Mouse (Mus musculus) cerebral cortex, adult 2 months (tissue): ENCODE data around the gene Rbfox1.

Experiments
- WGBS: fragments of 180-500 bp; shearing (Covaris S2); methylation state at CpG from one replicate; pipeline ENCODE4 v1.1.7; 2018; 5-methylcytosine and 5-hydroxymethylcytosine counted together

Rbfox1 gene

DNA sequence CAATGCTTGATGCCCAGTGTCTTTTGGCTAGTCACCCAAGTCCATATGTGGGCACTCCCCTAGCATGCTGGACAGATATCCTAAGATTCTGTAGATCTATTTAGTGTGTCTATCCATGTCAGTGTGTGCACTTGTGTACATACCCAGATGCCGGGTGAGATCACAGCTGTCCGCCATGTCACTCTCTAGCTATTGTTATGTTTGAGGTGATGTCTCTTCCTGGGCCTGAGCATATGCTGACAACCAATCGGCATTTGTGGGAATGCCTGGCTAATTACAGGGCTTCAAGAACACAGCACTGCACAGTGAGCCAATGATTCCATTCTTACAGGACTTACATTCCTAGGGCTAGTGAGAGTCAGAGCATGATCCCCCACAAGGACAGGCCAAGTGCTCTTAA is 1208.5 kb downstream of the Rbfox1 start:
- 92% methylated on average over 3 of the region's 3 CpGs for WGBS

DNA sequence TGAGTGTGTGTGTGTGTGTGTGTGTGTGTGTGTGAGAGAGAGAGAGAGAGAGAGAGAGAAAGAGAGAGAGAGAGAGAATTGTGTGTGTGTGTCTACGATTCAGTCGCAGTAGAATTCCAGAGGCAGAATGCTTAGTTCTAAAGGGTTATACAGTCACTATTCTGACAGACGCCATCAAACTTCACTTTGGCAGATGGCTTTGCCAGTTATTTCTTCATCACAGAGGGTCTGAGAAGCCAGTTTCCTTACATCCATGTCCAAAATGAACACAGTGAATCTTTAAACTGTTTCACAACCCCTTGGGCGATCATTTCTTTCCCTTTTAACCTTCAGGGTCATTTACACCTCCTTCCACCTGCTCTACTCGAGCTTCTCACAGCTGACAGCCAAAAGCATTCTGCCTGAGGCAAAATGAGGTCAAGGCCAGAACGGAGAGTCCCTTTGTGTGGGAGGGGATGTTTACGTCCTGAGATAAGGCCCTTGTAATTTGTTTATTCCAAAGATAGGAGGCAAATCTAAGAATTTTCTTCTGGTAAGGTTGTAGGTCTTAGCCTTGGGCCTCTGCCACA is 1209.1 kb downstream of the Rbfox1 start:
- 71% methylated on average over 7 of the region's 7 CpGs for WGBS

DNA sequence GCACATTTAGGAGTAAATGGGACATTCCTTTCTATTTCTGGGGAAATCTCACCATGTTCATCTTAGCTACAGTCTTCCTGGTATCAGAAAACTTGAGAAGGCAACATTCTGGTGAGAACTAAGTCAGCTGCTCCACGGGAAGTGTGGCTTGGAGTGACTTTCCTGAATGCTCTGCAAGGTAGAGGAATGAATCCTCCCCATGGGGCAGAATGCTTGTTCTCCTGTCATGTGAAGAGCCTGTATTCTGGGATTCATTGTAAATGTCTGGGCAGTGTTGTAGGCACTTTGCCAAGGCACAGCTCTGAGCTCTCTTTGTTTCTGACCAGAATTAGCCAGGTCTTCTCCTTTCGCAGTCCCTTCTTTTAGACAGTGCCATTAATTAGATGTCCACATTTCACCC is 1211.9 kb downstream of the Rbfox1 start:
- 44% methylated on average over 2 of the region's 2 CpGs for WGBS

DNA sequence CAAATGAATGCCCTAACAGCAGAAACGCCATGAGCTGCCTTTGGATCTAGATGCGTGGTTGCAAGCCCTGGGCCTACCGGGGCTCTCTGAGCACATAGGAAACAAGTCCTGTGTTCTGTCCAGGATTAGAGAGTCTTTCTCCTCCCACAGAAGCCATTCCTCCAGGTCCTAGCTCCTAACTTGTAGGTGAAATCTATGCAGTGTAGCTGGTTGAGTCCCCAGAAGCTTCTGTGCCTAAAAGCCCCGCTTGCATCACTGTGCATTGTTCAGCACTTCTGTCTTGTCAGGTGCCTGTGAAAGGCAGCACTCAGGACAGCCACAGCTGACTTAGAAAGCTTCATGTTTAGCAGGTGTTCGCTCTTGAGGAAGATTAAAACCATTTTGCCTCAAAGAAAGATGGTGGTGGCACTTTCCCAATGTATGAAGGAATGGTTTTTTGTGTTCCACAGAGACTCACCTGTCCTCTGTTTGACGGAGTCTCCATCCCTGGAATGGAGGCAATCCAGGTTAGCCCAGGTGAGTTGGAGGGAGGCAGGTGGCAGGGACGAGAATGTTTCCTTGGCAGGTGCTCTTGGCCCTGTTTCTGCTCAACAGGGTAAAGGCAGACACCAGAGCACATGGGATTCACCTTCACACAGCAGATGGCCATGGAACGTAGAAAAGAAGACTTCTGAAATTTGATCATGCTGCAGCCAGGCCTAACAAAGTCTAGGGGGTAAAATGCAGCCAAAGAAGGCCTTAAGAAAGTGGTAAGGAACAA is 1213.0 kb downstream of the Rbfox1 start:
- WGBS: 81% methylated on average over 8 of the region's 8 CpGs

DNA sequence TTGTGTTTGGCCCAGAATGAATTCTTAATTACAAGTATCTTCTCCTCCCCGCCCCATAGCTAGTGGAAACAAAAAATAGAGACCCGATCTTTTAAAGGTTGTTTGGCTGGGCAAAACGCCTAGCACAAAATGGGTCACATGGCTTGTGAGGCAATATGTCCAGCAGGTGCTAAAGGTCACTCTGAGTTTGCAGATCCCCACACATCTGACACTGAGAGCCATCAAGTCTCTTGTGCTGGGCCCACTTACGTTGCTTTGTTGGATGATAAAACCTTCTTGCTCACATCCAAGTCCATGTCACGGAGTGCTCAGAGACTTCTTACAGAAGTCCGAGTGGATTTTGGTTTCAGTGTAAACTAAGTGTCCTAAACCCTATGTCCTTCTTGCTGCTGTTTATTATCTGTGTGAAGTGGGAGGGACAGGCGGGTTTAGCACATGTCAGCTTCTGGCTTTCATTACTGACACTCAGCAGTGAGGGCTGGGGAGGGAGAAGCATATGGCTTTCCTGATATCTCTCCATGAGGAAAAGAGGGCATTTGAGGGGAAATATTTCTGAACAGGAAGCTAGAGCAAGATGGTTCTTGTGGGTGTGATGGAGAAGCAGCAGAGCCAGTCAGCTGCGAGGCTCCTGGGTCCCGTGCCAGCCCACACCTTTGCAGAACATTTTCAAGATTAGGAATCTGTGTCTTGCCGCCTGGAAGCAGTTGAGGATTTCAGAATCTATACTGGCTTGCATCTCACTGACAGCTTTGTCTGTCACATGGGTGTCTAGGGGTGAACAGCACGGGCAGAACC is 1214.5 kb downstream of the Rbfox1 start:
- 40% methylated on average over 11 of the region's 11 CpGs for WGBS

DNA sequence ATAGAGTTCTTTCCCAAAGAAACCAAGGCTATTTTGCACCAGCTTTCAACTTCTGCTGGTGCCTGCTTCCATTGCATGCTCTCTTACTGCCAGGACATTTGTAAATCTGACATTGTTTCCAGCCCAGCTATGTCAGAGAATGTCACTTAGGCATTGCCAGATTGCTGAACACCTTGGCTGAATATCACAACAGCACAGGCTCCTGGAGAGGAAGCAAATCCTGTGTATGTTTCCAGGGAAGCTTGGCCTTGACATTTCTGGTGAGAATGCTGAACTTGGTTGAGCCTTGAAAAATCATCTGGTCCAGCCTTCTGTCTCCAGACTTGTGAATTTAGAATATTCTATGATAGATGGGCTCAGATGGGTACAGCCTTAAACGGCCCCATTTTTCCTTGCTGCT is 1217.3 kb downstream of the Rbfox1 start:
- 59% methylated on average over 1 of the region's 1 CpGs for WGBS

DNA sequence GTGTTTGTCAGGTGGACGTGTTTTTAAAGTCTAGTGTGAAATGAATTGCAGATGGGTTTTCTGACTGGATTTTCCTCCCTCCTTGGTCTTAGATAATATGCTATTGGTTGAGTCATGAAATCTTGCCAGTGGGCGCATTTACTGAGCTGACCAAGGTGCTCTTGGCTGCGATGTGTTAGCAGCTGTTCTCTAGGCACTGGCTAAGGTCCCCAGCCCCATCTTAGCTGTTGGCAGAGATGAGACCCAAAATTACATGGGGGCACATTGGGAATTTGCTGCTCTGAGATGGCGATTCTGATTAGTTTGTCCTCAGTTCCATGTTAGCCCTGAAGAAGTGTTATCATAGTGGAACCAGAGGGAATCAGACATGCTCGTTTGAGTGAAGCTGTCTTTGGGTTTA is 1218.1 kb downstream of the Rbfox1 start:
- WGBS: 73% methylated on average over 5 of the region's 5 CpGs

DNA sequence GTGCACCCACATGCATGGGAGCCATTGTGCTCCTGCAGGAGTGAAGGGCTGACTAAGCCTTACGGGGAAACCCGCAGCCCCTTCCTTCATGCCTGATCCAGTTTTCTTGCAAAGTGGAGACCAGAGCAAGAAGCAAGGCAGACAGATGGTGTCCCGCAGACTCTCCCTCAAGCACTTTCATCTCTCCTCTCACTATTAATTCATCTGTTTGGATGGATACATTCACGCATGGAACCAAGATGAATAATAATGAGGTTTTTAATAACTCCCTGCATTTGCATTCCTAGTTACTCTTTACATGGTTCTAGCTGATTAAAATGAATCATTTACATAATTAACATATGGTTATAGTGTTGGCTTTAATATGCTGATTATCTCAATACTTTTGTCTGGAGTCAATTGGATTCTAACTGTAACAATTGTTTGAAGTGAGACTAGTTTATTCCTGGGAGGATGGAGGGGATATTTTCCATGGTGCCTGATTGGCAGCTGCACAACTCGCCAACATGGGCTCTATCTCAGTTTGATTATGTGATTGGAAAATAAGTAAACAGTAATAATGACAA is 1221.4 kb downstream of the Rbfox1 start:
- WGBS: 82% methylated on average over 5 of the region's 5 CpGs

DNA sequence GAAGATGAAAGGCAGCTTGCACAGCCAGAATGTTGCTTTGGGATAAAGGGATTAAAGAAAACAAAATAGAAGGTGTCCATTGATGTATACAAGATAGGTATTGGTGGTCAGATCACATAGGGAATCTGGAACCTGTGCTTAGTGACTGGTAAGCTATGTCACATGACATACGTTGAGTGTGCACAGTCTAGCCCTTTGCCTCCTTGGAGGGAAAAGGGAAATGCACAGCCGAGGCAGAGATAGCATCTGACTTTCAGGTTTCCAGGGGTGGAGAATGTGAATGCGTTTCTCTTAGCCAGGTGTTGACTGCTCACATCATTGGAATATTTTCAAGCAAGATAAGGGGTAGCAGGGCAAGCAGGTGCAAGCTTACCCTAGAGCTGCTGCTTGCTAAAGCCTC is 1230.8 kb downstream of the Rbfox1 start:
- 85% methylated on average over 3 of the region's 3 CpGs for WGBS

DNA sequence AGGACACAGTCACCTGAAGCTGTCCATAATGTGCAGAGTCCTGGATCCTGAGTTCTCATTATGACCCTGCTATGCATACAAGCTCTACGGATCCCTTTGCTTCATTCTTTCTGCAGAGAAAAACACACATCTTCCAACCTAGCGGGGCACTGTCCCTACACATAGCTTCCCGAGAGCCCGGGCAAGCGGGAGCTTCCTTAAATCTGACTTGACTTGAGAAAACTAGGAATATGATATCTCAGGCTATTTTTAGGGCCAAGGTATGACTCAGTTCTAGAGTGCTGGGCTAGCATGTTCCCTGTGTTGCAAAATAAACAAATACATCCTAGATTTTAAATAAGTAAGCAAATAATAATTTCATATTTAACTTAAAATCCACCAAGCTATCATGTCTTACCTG is 1244.4 kb downstream of the Rbfox1 start:
- WGBS: 47% methylated on average over 5 of the region's 5 CpGs

DNA sequence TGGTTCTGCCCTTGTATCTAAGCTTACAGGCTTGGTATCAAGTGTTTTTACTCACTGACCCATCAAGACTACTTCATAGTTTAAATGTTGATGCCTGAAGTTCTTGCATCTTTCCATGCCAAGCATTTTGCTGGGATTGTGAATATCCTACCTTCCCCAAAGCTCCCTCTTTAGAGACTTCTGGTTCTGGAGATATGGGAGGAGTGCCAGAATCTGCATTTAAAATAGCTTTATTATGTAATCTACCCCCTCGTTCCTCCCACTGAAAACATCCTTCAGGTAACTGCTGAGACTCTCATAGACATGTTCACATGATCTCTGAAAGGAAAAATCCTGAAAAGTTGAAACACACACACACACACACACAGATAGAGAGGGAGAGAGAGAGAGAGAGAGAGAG is 1247.3 kb downstream of the Rbfox1 start:
- WGBS: 32% methylated on average over 1 of the region's 1 CpGs

DNA sequence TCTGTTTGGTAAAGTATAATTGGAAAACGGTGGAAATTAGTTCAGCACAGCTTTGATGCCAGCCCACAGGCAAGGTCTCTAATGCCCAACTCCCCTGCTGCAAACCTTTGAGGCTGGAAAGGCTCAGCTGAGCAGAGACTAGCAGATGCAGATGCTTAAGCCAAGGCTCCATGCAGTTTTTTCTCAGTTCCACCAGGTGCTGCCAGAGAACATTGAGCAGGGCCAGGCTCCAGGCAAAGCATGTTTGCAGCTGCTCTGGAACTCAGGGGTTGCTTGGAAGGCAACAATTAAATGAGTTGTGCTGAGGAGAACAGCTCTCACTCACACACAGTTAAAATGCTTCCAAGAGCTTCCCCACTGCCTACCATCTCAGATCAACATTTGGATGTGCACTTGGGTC is 1251.8 kb downstream of the Rbfox1 start:
- WGBS: 16% methylated on average over 1 of the region's 1 CpGs

DNA sequence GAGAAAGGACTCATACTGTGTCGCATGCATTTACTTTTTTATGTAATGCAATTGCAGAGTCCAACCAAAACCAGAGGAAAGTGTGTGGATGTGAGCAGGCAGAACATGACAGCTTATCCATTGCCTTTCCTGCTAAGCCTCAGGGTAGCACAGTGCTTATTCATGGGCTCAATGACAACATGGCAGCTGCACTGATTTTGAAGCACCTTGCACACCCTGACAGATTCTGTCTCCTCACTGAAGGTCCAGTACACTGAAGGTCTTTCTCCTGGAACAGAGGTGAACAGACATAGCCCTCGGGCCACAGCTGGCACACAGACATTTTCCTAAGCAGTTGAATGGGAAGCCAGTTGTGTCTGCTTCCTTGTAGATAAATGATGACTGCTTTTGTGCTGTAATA is 1254.3 kb downstream of the Rbfox1 start:
- WGBS: 75% methylated on average over 2 of the region's 2 CpGs

DNA sequence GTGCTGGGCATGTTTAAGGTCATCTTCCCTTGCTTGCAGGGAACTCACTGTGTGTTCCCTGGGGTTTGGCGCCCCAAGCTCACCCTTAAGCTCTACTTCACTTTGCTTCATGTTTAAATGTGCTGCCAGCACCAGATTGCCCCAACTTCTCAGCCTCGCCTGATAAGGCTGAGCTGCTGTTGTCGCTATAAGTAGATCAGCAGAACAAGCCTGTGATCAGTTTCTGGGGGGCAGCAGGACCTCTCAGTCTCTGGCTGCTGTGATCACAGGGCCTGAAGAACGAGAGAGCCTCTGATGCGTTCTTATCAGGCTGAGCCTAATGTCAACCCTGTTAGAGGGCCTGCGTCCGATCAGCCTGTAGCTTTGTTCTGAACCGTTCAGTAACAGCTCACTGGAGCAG is 1255.8 kb downstream of the Rbfox1 start:
- 48% methylated on average over 8 of the region's 8 CpGs for WGBS

DNA sequence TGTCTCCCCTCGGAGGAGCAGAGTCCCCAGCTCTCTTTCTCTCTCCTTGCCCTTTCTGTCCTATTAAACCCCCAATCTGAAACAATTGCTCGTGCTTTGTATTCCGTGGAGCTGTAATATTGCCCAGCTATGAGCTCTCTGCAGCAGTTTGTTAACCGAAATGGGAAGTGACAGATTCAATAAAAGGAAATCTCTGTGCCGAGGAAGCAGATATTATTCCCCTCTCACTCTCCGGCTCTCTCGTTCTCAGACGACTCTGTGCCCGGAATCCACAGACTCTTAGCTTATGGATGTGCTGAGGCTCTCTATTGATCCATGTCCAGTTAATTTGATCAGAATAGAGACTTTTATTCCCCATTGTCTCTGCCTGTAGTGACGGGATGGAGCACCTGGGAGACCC is 1260.3 kb downstream of the Rbfox1 start:
- 40% methylated on average over 10 of the region's 10 CpGs for WGBS

DNA sequence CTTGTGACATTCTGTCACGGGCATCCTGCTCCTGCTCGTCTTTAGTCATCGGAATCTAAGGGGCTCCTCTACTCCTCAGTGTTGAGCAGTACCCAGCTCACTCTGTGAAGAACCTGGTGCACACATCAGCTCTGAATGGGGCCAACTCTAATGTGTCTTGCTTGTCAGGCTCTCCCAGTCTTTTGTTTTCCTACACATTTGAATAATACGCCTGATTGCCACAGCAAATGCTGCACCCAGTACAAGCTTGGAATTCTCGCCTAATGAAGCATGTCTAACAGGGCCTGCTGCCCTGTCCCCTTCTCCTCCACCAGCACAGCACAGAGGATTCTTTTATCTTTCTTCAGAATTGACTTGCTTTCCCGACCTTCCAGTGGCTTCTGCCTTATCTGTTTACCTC is 1261.3 kb downstream of the Rbfox1 start:
- whole genome bisulfite sequencing: 53% methylated on average over 6 of the region's 6 CpGs

DNA sequence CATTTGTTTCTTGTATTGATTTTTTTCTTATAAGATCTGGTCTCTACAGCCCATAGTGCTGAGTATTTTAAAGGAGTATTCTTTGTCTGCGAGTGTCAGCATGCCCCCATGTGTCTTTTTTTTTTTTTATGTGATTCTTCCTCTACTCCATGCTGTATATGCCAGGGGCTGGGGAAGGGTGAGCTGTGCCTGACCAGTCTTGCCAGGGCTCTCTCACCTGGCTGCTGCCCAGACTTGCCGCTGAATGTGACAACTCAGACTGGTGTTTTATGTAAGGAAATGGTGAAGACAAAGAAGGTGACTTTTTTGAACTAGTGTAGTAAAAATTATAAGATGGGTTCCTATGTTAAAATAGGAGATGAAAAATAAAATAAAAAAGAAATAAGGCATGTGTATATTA is 1262.7 kb downstream of the Rbfox1 start:
- WGBS: 64% methylated on average over 2 of the region's 2 CpGs

DNA sequence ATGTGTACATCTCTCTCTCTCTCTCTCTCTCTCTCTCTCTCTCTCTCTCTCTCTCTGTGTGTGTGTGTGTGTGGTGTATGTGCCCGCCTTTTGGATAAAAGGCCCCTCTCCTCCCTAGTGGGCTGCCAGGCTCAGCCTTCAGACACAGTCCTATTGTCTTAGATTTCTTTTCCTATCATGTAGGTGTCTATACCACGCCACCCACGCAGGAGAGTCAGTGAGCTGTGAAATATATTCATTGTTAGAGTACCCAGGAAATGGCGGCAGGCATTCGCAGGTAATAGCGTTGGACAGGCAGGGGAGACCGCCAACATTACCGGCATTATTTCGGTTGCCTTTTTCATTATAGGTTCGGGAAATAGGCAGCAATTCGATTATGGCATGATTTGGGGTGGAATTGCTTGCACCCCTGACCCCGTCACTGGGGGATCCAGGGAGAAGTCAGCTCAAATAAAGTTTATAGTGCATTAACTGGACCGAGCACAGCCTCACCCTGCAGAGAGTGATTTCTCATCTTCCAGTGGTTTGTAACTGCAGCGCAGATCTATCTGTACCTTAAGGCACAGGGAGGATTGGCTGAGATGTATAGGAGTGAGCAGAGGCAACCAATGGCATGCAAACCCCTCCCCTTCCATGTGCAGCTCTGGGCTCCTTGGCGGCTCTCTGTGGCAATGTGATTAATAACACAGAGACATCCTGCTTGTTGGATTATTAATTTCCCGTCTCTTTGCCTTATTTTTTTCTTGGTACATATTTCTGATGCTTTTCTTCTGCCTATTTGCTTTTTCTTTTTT is 1264.1 kb downstream of the Rbfox1 start:
- WGBS: 69% methylated on average over 16 of the region's 16 CpGs

DNA sequence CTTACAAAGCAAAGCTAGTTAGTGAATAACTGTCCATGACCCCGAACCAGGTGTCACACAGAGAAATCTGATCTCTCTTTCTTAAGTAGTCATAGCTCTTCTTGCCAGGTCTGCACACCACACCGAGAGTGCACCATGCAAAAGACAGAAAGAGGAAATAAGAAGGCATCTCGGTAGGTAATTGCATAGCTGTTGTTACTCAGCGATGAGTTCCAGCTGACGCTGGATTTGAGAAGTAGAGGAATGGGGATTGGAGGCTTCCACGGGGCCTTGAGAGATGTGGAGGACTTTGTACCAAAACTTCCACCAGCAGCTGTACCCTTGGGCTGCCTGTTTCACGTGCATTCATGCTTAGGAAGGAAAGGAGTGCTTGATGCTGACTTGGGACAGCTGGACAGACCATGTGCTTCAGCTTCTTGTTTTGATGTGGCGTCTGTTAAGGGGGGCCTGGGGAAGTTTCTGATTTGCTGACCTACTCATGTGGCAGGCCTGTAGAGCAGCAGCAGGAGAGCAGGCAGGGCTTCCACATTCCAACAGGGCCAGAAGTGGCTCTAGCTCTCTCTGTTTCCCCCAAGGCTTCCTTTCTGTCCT is 1265.1 kb downstream of the Rbfox1 start:
- WGBS: 37% methylated on average over 8 of the region's 8 CpGs

DNA sequence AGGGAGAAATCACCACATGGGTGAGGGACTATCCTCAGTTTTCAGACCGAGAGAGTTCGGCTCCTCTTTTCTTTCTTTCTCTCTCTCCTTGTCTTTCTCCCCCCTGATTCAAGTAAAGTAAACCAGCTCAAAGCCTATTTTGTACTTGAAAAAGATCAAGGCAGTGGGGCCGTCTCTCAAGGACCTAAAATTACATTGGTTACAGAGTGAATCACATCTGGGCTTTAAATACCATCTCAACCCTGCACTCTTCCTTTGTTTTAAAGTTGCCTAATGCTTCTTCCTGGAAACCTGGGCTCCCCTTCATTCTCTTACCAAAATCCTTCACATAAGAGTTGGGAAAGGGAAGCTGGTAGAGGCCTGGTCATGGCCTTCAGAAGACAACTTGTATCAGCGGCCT is 1267.2 kb downstream of the Rbfox1 start:
- 77% methylated on average over 4 of the region's 4 CpGs for WGBS

DNA sequence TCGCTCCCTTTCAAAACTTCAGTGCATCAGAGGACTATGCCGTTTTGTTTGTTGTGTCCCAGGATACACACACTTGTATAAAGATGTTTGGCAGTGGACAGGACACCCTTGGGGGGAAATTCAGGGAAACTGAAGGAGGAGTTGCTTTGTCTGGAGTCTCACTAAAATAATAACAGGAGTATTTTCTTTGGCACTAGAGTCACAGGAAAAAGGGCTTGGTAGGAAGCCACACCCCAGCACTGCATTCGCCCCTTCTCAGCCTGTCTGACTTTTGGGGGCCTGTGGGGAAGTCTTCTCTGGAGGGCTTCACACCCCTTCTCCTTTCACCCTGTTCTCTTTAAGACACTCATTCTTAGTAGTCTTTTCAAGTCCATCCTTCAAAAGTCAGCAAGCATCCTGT is 1269.5 kb downstream of the Rbfox1 start:
- WGBS: 75% methylated on average over 3 of the region's 3 CpGs
